Mouse (Mus musculus) thymus, postnatal 14 days (tissue): ENCODE data around the gene Anapc5.

Experiments used
- DNase-seq: peaks from one replicate; pipeline ENCODE4 v3.0.0; 2021

The Anapc5 gene

DNA sequence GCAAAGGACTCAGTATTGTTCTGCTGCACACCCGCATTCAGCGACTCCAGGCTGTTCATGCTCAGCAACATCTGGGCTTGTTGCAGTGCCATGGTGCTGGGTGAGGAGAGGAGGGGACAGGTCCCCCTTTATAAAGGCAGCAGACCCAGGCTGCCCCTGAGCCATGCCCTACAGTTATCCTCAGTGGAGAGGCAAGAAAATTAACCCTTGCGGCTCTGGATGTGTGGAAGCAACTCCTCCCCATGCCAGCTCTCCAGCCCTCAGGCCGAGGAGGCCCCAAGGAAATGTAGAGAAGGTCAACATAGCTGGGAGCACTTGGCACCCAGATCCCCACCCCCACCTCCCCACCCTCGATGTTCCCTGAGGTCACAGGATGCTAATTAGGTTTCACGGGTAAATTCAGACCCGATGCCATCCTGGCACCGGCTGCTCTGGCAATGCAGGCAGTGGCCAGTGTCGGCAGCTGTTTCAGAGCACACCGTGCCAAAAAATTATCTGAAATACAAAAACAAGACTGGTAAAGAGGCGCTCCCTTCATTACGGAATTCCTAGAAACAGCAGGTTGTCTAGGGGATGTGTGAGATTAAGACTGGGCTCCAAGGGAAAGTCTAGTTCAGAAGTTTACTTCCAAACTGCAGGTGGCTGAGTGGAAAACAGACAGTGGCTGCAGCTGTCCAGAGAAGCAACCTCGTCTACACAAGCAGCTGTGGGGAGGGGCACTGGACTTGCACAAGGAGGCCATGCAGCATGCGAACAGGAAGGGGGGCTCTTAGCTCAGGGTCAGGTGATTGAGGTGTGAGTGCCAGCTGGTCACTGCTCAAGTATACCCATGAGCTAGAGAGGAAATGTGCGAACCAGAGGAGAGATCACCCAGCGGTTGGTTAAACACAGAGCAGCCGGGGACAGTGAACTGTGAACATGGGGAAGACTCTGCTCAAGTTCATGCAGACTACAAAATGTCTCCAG is 21.5 kb downstream of the Anapc5 start:
- DNase-seq, result no peak

GRCm38 (mm10) chr5:122798557-122799378 is 22.4 kb downstream of the Anapc5 start:
- no peak for DNase-seq

- DNase-seq, result no peak
These were observed 23.3 kb downstream of the Anapc5 start for GRCm38 (mm10) chr5:122797866-122798265.

DNA sequence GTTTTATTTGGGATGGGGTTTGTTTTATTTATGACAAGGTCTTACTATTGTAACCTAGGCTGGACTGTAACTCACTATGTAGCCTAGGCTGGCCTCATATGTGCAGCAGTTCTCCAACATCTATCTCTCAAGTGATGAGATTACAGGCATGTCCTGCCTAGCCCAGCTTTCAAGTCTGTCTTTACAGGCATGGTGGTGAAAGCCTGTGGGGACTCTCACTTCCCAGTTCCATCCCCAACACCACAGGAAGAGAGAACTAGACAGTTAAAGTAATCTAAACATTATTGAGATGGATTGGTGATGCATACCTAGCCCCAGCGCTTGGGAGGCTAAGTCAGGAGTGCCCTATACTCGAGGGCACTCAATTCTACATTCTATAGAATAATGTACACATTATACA is 32.4 kb downstream of the Anapc5 start:
- DNase-seq, result no peak

GRCm38 (mm10) chr5:122786035-122786819 is 34.9 kb downstream of the Anapc5 start:
- DNase-seq, result no peak

GRCm38 (mm10) chr5:122783726-122784406 is 37.3 kb downstream of the Anapc5 start:
- no peak for DNase-seq

DNA sequence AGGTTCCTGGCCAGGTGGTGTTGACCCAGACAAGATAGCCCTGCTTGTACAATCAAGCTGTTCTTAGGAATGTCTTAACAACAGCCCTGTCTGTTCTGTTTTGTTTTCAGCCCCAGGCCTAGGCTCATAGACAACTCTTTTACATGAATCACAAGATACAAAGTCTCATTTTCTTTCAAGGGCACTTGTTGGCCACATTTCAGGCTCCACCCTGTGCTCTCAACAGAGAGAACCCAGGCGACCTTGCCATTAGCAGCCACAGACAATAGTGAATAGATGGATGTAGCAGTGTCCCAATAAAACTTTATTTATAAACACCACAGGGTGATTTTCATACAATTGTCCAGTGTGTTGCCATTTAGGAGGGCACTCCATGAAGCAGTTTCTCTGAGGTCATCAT is 39.1 kb downstream of the Anapc5 start:
- no peak for DNase-seq

- no peak for DNase-seq
These were observed 40.2 kb downstream of the Anapc5 start for GRCm38 (mm10) chr5:122780791-122781432.

- DNase-seq, result peak; percentile 84
These were observed 41.8 kb downstream of the Anapc5 start, which contains the start of gene Camkk2 for GRCm38 (mm10) chr5:122779277-122779834. TSS of gene Camkk2 (minus strand) at chr5:122779409.

- DNase-seq, result peak; percentile 41
These were observed 42.6 kb downstream of the Anapc5 start for GRCm38 (mm10) chr5:122778231-122779226.

- DNase-seq, result no peak
These were observed 43.8 kb downstream of the Anapc5 start for GRCm38 (mm10) chr5:122777322-122777721.

GRCm38 (mm10) chr5:122775646-122776286 is 45.4 kb downstream of the Anapc5 start:
- no peak for DNase-seq

DNA sequence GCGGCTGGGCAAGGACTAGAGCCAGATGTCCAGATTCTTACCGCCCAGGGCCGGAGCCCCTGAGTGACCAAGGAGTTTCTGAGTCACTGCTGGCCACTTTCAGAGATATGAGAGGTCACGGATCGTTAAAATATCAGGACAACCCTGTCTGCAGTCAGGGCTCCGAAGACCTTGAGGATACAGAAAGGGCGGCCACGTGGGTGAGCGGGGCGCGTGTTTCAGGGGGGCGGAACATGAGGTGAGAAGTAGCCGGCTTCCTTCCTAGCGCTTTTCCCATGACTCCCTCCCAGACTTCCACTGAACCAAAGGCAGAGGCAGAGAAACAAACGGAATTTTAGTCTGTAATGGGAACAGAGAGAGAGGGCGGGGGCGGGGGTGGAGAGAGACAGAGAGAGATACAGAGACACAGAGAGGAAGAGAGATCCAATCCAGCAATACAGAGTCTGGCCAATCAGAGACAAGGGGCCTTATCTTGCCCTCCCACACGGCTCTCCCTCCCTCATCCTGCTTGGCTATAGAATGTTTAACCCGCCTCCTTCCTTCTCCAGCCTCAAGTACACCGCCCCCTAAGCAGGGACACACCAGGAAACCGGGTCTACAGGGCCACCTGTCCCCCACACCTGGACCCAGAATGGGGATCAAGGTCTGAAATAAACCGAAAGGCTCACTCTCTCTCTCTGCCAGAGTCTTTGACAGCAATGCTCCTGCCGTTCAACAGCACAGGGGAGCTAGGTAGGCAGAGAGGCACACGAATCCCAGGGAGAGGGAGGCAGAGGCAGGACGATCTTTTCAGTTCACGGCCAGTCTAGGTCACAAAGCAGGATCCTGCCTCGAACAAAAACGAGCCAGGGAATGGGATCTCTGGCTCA is 46.2 kb downstream of the Anapc5 start:
- no peak for DNase-seq

DNA sequence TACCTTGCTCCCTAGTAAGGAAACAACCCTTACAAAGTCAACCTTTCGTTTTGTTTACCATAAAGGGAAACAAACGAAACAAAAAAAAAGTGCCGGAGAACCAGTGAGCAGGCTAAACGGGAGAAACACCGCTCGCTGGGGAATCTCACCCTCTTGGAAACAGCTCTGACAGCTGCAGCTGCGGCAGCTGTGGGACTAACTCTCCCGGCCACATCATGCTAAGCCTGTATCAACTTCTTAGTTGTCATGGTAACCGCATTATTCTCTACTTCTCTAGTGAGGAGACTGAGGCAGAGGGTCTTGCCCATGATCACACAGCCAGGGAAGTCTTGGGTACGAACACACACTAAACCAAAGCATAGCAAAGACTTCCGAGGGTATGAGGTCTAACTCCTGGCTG is 47.4 kb downstream of the Anapc5 start:
- DNase-seq, result no peak

DNA sequence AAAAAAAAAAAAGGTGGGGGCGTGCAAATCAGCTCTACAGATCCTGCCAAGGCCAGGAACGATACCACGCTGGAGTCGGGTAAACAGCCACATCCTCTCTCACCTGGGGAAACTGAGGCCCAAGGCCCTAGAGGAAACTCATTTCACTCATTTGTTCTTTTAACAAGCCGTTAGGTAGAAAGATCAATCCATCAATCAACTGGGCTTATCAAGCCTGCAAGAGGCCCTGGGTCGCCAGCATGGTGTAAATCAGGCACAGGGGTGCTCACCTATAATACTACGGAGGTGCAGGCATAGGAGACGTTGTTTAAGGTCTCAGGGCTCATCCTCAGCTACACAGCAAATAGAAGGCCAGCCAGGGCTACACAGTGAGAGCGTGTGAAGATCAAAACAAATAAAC is 49.7 kb downstream of the Anapc5 start:
- DNase-seq, result no peak

- peak; percentile 24 for DNase-seq
These were observed 50.3 kb downstream of the Anapc5 start for GRCm38 (mm10) chr5:122770806-122771261.

DNA sequence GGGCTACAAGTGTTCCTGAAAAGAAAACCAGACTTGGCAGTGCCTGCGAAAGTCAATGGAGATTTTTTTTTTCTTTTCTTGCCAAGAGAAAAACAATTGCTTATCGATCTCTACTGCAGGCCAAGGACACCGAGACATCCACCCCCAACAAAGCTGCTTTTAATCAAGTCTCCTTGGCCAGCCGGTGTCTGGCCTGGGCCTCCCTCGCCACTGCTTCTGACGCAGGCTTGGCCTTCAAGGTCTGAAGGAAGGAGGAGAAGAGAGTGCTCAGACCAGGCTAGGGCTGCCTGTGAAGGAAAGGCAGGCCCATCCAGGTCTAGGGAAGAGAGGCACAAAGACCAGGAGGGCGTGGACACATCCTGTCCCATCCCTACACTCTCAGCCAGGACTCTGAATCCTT is 50.8 kb downstream of the Anapc5 start:
- no peak for DNase-seq

- no peak for DNase-seq
These were observed 52.0 kb downstream of the Anapc5 start for GRCm38 (mm10) chr5:122769101-122769568.
